Mouse (Mus musculus): ENCODE results near the gene Tmem252. TPM values are rescaled to one million over a fixed set of nuclear protein-coding genes. Genes with fewer than 3 reads are reported as not detected.

The Tmem252 gene
- total RNA-seq, 1 experiment from 2014 or later = not detected

- ATAC-seq (replicated peaks; ENCODE audit: insufficient number of reproducible peaks, low FRiP score, low TSS enrichment, poor library complexity, severe bottlenecking) = no peak
Measured at GRCm38 (mm10) chr19:24707071-24707906, 33.5 kb downstream of the Tmem252 start.

GRCm38 (mm10) chr19:24708032-24708431 lies 34.2 kb downstream of the Tmem252 start:
- ATAC-seq (replicated peaks; ENCODE audit: insufficient number of reproducible peaks, low FRiP score, low TSS enrichment, poor library complexity, severe bottlenecking) = no peak

GRCm38 (mm10) chr19:24716303-24717097 lies 42.7 kb downstream of the Tmem252 start:
- no peak for ATAC-seq (replicated peaks; ENCODE audit: insufficient number of reproducible peaks, low FRiP score, low TSS enrichment, poor library complexity, severe bottlenecking)

- ATAC-seq (replicated peaks; ENCODE audit: insufficient number of reproducible peaks, low FRiP score, low TSS enrichment, poor library complexity, severe bottlenecking) = no peak
Measured at GRCm38 (mm10) chr19:24718021-24718420, 44.2 kb downstream of the Tmem252 start.

DNA sequence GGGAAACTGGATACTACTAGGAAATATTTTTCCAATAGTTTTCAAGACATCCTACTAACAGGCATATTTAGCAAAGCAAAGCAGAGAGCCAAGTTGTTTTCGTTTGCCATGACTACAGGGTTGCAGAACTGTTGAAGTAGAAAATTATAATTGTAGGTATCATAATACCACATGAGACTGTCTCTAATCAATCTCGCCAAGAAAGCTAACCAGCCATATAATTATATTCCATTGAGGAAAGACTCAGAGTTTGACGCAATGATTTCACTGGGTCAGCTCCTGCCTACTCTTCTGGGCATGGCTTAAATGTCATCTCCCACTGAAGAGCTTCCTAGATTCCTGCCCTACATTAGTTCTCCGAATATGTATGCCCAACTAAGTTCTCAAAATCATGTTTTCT lies 45.7 kb downstream of the Tmem252 start:
- no peak for ATAC-seq (replicated peaks; ENCODE audit: insufficient number of reproducible peaks, low FRiP score, low TSS enrichment, poor library complexity, severe bottlenecking)

DNA sequence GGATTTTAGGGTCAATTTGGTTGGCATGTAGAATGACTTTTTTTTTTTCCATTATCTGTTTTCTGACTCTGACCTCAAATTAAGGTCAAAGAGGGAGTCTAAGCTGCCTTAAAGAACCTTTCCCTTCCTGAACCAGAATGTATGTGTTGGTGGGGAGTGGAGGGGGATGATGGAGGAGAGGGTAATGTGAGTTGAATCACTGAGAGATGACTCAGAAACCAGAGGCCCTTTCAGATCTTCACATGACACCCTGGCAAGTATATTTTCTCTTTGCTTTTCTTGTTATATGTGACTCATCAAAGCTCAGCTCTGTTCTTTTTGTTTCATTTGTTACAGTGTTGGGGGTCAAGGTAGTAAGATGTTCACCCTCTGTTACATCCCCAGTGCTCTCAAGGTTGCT lies 46.6 kb downstream of the Tmem252 start:
- ATAC-seq (replicated peaks; ENCODE audit: insufficient number of reproducible peaks, low FRiP score, low TSS enrichment, poor library complexity, severe bottlenecking) = no peak

GRCm38 (mm10) chr19:24724362-24724761 lies 50.6 kb downstream of the Tmem252 start:
- no peak for ATAC-seq (replicated peaks; ENCODE audit: insufficient number of reproducible peaks, low FRiP score, low TSS enrichment, poor library complexity, severe bottlenecking)

GRCm38 (mm10) chr19:24730661-24731060 lies 56.9 kb downstream of the Tmem252 start:
- no peak for ATAC-seq (replicated peaks; ENCODE audit: insufficient number of reproducible peaks, low FRiP score, low TSS enrichment, poor library complexity, severe bottlenecking)

Other genes with a start within 250 kb of the Tmem252 start
- gene Fam122a, start 196.7 kb upstream of the Tmem252 start, total RNA-seq (2017) = 4.5 to 9.5 TPM (median 9.4 TPM) in 3 replicates
- gene Pip5k1b, start 118.1 kb upstream of the Tmem252 start, total RNA-seq (2017) = 1.5 to 5.6 TPM (median 3.0 TPM) in 3 replicates
- not detected in 3 replicates for gene Pgm5, start 187.8 kb downstream of the Tmem252 start, total RNA-seq (2017)
- gene Gm10053, start 201.7 kb downstream of the Tmem252 start, total RNA-seq (2017) = 11.0 to 57.2 TPM (median 41.0 TPM) in 3 replicates
- not detected in 3 replicates for gene Foxd4, start 227.2 kb downstream of the Tmem252 start, total RNA-seq (2017)